Mouse (Mus musculus): ENCODE results near the gene Arl4d.
"Not testable (repeated sequence)": the region's sequence is repeated elsewhere in the genome, so short reads cannot be mapped to it uniquely, and the experiment has no call there.

Arl4d gene

GRCm38 (mm10) chr11:101645411-101646282, 19.7 kb upstream of the Arl4d start:
- in situ Hi-C loops (cut with MboI, MseI) = not testable (repeated sequence)

- in situ Hi-C loops (cut with MboI, MseI) = not testable (repeated sequence)
Measured at GRCm38 (mm10) chr11:101646283-101646794, 19.0 kb upstream of the Arl4d start.

GRCm38 (mm10) chr11:101647093-101647492, 18.2 kb upstream of the Arl4d start:
- in situ Hi-C loops (cut with MboI, MseI) = not testable (repeated sequence)

- in situ Hi-C loops (cut with MboI, MseI) = no loop called here
Measured at GRCm38 (mm10) chr11:101656356-101656755, 9.0 kb upstream of the Arl4d start.

GRCm38 (mm10) chr11:101657528-101657885, 7.8 kb upstream of the Arl4d start:
- in situ Hi-C loops (cut with MboI, MseI) = no loop called here

- in situ Hi-C loops (cut with MboI, MseI) = not testable (repeated sequence)
Measured at GRCm38 (mm10) chr11:101657886-101658750, 7.2 kb upstream of the Arl4d start.

- in situ Hi-C loops (cut with MboI, MseI) = no loop called here
Measured at GRCm38 (mm10) chr11:101658751-101659558, 6.4 kb upstream of the Arl4d start.

GRCm38 (mm10) chr11:101661191-101661590, 4.2 kb upstream of the Arl4d start:
- in situ Hi-C loops (cut with MboI, MseI) = loop anchor here (5.0 kb wide), 1 partner anchor 71 kb away; the partner anchor contains the start of gene Dhx8

GRCm38 (mm10) chr11:101661786-101662185, 3.6 kb upstream of the Arl4d start:
- in situ Hi-C loops (cut with MboI, MseI) = loop anchor here (5.0 kb wide), 1 partner anchor 71 kb away; the partner anchor contains the start of gene Dhx8

GRCm38 (mm10) chr11:101663229-101664027, 1.9 kb upstream of the Arl4d start:
- in situ Hi-C loops (cut with MboI, MseI) = loop anchor here (5.0 kb wide), 1 partner anchor 69 kb away; the partner anchor contains the start of gene Dhx8

- in situ Hi-C loops (cut with MboI, MseI) = no loop called here
Measured at GRCm38 (mm10) chr11:101665636-101665992, 273 bp downstream of the Arl4d start.

- in situ Hi-C loops (cut with MboI, MseI) = no loop called here
Measured at GRCm38 (mm10) chr11:101666626-101667345, 1.4 kb downstream of the Arl4d start.

- in situ Hi-C loops (cut with MboI, MseI) = no loop called here
Measured at GRCm38 (mm10) chr11:101667871-101668532, 2.7 kb downstream of the Arl4d start.

- in situ Hi-C loops (cut with MboI, MseI) = no loop called here
Measured at GRCm38 (mm10) chr11:101668546-101669261, 3.4 kb downstream of the Arl4d start.

GRCm38 (mm10) chr11:101670334-101670733, 5.0 kb downstream of the Arl4d start:
- in situ Hi-C loops (cut with MboI, MseI) = no loop called here

- in situ Hi-C loops (cut with MboI, MseI) = no loop called here
Measured at GRCm38 (mm10) chr11:101671255-101671654, 5.9 kb downstream of the Arl4d start.

- in situ Hi-C loops (cut with MboI, MseI) = no loop called here
Measured at GRCm38 (mm10) chr11:101673010-101673642, 7.8 kb downstream of the Arl4d start.

GRCm38 (mm10) chr11:101674106-101674505, 8.8 kb downstream of the Arl4d start:
- in situ Hi-C loops (cut with MboI, MseI) = no loop called here
